Mouse (Mus musculus): ENCODE data around the gene Riox2. TPM values are rescaled to one million over a fixed set of nuclear protein-coding genes. Genes with fewer than 3 reads are reported as not detected.
"Not testable (repeated sequence)": the region's sequence is repeated elsewhere in the genome, so short reads cannot be mapped to it uniquely, and the experiment has no call there.

The Riox2 gene
- polyA plus RNA-seq (2021) = 24.6 TPM

DNA sequence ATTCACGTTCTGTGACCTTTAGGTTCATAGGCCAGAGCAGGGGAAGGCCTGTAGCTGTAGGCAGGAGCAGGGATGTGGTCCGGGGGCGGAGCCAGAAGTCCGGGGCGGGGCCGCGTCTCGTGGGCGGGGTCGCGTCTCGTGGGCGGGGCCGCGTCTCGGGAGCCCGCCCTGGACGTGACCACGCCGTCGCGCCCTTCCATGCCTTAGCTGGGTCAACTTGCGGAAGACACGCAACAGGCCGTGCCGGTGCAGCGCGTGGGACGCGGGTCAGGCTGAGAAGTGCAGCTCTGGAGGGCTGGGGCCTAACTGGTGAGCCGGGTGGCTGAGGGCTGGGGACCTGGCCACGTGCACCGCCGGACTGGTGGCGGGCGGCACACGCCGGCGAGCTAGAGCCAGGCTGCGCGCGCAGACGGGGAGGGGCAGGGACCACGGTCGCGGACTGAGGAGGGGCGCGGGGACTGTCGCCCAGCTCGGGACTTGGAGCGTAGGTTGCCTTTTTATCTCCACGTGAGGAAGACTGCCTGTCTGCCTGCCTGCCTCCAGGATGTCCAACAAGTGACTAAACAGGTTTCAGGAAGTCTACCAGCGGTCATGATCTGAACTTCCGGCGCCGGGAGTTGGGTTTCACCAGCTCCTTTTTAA is at the start of gene Riox2:
TSS of gene Riox2 (plus strand) at position 139 of the 642 bp plus-strand sequence.
- no peaks in the 10 kb centered on the region for H3K27me3 ChIP-seq
- in situ Hi-C loops (cut with MboI; ENCODE audit: low pct_unique_long_range_greater_than_20kb) = no loop called here
- no peak for DNase-seq (ENCODE audit: low read depth, low spot score)
- POLR2A ChIA-PET = no interaction called here
- CTCF ChIA-PET = interaction anchor here (1.0 to 1.4 kb wide), 4 partner anchors 9 to 146 kb away, joined by 3 to 8 read pairs (median 3); no protein-coding TSS in a partner anchor
- peak; percentile 89 for ATAC-seq
- TF ChIP-seq CTCF (IDR thresholded peaks at IDR 0.05) = no peak

DNA sequence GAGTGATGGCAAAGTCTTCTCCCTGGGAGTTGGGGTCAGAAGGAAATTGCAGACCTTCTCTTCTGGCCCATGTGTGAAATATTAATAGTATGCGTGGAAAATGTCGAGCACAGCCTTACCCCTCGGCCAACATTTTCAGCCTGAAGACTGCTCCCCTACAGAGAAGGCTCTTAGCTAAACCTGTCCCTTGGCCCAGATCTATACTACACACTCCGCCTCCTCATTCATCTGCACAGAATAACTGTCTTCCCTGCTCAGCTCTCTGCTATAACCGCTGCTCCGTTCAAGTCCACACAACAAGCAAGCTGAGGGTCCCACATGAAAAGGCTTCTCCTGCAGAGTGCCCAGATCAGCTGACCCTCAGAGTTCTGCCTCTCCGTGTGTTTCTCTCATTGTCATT is 43.6 kb upstream of the Riox2 start:
- no peak for ATAC-seq
- H3K27me3 ChIP-seq = peaks cover 43% of the 10 kb centered on the region
- TF ChIP-seq CTCF (IDR thresholded peaks at IDR 0.05) = no peak
- DNase-seq (ENCODE audit: low read depth, low spot score) = no peak
- POLR2A ChIA-PET = no interaction called here
- in situ Hi-C loops (cut with MboI; ENCODE audit: low pct_unique_long_range_greater_than_20kb) = no loop called here
- CTCF ChIA-PET = interaction anchor here (1.2 kb wide), 1 partner anchor 9 kb away, joined by 3 read pairs; no protein-coding TSS in a partner anchor

DNA sequence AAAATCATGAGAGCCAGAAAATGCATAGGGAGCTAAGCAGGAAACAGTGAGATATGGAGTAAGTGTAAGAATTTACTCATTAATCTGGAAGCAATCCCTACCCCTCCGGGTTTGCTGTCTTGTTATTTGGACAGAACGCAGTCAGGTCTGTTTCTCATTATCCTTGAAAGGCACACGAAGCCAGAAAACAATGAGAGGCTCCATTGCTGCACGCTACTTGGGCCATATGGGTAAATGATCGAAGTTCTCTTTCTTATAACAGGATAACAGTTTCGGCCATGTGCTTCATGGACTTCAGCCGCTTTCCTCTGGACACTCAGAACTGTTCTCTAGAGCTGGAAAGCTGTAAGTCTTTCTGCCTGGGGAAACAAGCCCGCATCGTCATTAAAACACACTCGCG is 38.4 kb upstream of the Riox2 start:
- in situ Hi-C loops (cut with MboI; ENCODE audit: low pct_unique_long_range_greater_than_20kb) = no loop called here
- ChIA-PET CTCF (no interaction called here), POLR2A (no interaction called here)
- ATAC-seq (no peak), DNase-seq (ENCODE audit: low read depth, low spot score) (no peak)
- TF ChIP-seq CTCF (IDR thresholded peaks at IDR 0.05) = no peak
- peaks cover 44% of the 10 kb centered on the region for H3K27me3 ChIP-seq

DNA sequence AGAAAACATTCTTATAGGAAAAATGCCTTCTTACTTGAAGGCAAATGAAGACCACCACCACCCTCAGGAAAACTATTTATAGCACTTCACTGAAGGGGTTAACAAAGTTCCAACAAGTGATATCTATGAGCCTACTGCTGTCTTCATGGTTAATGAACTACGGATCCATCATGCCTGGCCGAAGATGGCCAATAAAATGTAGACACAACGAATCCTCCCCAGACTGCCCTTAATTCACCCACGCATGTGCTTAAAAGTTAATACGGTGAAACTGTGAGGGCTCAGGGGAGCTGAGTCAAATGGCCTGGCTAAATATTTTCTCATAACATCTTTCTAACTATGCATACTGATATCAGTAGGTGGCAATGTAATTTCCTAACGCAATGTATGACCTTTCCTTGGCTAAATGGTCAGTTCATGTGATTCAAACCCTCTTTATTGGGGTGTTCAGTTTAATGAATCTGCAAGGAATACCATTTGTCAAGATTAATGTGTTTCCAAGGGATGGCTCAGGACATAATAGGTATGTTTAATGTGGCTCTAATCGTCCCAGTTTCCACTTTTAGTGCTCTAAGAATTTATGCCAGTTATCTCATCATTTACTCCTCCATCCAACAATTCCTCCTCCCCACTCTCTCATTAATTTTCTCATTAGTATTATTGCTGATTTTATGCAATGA is 26.6 kb upstream of the Riox2 start:
- in situ Hi-C loops (cut with MboI; ENCODE audit: low pct_unique_long_range_greater_than_20kb) = no loop called here
- POLR2A ChIA-PET = no interaction called here
- CTCF ChIA-PET = no interaction called here
- H3K27me3 ChIP-seq = peaks cover 23% of the 10 kb centered on the region
- no peak for TF ChIP-seq CTCF (IDR thresholded peaks at IDR 0.05)
- ATAC-seq (no peak), DNase-seq (ENCODE audit: low read depth, low spot score) (no peak)

DNA sequence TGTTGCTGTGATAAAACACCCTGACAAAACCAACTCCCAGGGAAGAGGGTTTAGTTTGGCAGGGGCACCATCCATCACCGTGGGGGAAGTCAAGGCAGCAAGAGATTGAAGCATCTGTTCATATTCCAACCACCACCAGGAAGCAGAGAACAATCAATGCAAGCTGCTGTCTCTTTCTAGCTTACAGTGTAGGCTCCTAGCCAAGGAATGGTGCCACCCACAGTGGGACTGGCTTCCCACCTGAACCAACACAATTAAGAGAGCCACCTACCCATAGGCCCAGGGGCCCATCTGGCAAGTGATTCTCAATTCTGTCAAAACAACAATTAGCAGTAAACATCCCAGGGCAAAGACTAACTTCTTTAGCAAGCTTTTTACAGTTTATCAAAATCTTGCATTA is 23.4 kb upstream of the Riox2 start:
- in situ Hi-C loops (cut with MboI; ENCODE audit: low pct_unique_long_range_greater_than_20kb) = no loop called here
- ChIA-PET CTCF (no interaction called here), POLR2A (interaction anchor here (0.6 kb wide), 1 partner anchor 29 kb away, joined by 3 read pairs; no protein-coding TSS in a partner anchor)
- no peak for TF ChIP-seq CTCF (IDR thresholded peaks at IDR 0.05)
- ATAC-seq (no peak), DNase-seq (ENCODE audit: low read depth, low spot score) (no peak)
- H3K27me3 ChIP-seq = peaks cover 23% of the 10 kb centered on the region

DNA sequence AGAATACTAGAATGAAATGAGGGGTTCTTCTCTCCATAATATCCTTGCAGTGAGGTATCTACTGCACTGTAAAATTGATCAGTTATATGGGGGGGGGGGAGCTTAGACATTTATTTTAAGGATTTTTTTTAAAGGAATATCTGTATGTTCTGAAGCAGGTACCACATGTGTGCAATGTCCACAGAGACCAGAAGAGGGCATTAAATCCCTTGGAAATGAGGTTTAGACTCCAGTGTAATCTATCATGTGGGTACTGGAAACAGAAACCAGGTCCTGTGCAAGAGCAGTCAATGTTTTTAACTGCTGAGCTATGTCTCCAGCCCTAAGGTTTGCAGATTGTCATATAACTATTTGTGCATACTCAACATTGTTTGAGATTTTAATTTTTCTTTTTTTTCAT is 22.5 kb upstream of the Riox2 start:
- no peak for TF ChIP-seq CTCF (IDR thresholded peaks at IDR 0.05)
- CTCF ChIA-PET = no interaction called here
- in situ Hi-C loops (cut with MboI; ENCODE audit: low pct_unique_long_range_greater_than_20kb) = no loop called here
- no peak for DNase-seq (ENCODE audit: low read depth, low spot score)
- no peak for ATAC-seq
- H3K27me3 ChIP-seq = peaks cover 18% of the 10 kb centered on the region
- POLR2A ChIA-PET = no interaction called here

DNA sequence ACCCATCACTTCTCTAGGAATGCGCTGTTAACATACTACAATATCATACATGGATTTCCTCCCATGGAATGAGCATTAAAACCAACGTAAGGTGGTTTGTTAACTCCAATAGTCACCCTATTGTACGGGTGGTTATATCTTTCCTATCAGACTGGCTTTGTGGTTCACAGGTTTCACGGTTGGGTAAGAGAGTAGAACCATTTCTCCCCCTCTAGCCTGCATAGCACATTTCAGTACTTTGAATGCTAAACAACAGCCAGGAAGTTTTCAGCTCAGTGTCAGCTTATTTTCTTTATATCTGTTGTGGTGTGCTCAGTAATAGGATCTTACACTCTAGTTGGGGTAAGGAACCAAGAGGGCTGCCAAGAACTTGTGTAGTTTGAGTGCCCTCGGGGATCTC is 19.8 kb upstream of the Riox2 start:
- in situ Hi-C loops (cut with MboI; ENCODE audit: low pct_unique_long_range_greater_than_20kb) = no loop called here
- DNase-seq (ENCODE audit: low read depth, low spot score) = no peak
- ATAC-seq = peak; percentile 35
- CTCF ChIA-PET = no interaction called here
- H3K27me3 ChIP-seq = peaks cover 15% of the 10 kb centered on the region
- POLR2A ChIA-PET = interaction anchor here (0.6 kb wide), 1 partner anchor 41 kb away, joined by 3 read pairs; no protein-coding TSS in a partner anchor
- no peak for TF ChIP-seq CTCF (IDR thresholded peaks at IDR 0.05)

DNA sequence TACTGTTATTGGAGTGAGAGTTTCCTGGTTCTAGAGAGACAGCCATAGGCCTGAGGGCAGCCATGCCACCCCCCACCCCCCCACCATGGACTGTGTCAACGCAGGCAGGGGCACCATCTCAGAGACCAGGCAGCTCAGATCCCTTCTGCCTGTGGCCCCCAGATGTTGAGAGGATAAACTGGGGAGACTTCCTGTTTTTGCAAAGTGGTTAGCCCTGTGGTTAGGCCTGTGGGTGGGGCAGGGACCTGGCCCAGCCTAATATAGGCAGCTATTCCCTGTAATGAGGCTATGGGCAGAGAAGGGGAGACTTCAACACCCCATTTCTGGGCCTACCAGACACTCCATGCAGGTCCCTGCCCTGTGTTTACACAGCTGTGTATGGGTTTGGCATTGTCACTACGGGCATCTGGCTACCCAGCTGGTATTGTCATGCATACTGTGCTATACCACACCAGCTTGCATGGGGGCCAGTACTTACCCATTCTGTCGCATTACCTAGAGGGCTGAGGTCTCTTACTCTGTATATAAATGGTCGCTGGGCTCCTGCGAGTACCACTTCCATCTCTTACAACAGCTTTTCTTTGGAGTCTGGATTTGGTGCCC is 12.2 kb upstream of the Riox2 start:
- CTCF ChIA-PET; in situ Hi-C loops (cut with MboI; ENCODE audit: low pct_unique_long_range_greater_than_20kb); DNase-seq (ENCODE audit: low read depth, low spot score); ATAC-seq; POLR2A ChIA-PET: not testable (repeated sequence)
- peaks cover 39% of the 10 kb centered on the region for H3K27me3 ChIP-seq

DNA sequence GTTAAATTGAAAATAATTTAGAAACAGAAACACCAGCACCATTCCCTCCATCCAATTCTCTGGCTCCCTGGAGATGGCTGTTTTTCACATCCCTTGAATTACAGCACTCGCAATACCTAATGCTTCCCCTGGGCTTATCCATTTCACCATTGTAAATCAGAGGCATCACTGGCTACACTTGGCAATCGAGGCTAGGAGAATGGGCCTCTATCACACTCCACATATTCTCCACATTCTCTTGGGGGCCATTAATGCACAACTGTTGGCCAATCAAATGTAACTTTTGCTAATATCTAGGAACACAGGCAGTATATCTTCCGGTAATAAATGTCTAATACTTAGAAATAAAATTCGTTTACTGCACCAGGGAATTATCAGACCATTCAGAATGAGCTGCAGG is 8.0 kb upstream of the Riox2 start:
- peaks cover 32% of the 10 kb centered on the region for H3K27me3 ChIP-seq
- in situ Hi-C loops (cut with MboI; ENCODE audit: low pct_unique_long_range_greater_than_20kb) = no loop called here
- ATAC-seq (no peak), DNase-seq (ENCODE audit: low read depth, low spot score) (no peak)
- no peak for TF ChIP-seq CTCF (IDR thresholded peaks at IDR 0.05)
- POLR2A ChIA-PET = no interaction called here
- CTCF ChIA-PET = no interaction called here

DNA sequence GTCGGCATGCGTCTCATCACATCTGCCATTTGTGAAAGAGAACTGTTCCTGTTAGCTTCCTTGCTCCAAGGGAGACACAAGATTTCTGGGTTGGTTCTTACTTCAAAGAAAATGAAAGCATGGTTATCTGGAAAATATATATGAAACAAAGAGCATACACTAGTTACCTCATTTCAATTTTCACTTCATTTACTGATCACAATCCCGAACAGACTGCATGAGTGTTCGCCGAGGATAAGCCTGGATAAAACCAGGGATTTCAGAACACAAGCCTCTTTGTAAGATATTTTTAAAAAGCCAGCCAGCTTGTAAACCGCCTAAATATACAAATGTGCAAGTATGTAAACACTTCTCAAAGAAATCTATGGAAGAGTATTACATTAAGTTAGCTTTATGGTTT is 7.6 kb upstream of the Riox2 start:
- DNase-seq (ENCODE audit: low read depth, low spot score) (no peak), ATAC-seq (no peak)
- ChIA-PET POLR2A (no interaction called here), CTCF (no interaction called here)
- in situ Hi-C loops (cut with MboI; ENCODE audit: low pct_unique_long_range_greater_than_20kb) = no loop called here
- peaks cover 32% of the 10 kb centered on the region for H3K27me3 ChIP-seq
- TF ChIP-seq CTCF (IDR thresholded peaks at IDR 0.05) = no peak

DNA sequence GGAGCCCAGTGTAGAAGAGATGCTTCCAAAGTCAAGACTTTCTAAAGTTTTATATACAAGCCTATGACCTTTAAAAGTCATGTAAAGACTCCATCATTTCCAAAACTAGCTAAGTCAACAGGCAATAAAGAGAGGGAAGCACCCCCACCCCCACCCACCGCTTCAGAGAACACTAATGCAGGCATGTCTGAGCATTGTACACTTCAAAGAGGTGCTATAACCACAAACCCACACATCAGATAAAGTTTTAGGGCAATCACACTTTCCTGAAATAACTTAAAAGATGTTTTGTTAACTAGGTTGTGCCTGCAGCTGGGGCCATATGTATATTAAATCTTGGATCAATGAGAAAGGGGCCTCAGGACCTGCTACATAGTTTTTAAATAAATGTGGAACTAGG is 1.7 kb upstream of the Riox2 start:
- ATAC-seq = no peak
- DNase-seq (ENCODE audit: low read depth, low spot score) = no peak
- no peak for TF ChIP-seq CTCF (IDR thresholded peaks at IDR 0.05)
- H3K27me3 ChIP-seq = no peaks in the 10 kb centered on the region
- ChIA-PET POLR2A (no interaction called here), CTCF (no interaction called here)
- in situ Hi-C loops (cut with MboI; ENCODE audit: low pct_unique_long_range_greater_than_20kb) = no loop called here

All from Patski (cell line).